Mouse (Mus musculus) embryonic facial prominence, embryonic 15.5 days (tissue): ENCODE results near the gene Mslnl. TPM values are rescaled to one million over a fixed set of nuclear protein-coding genes. Genes with fewer than 3 reads are reported as not detected.

ENCODE experiments used
- ATAC-seq: fragments of 200-750 bp; cut with Nextera tagmentation; 2 replicates; pipeline ENCODE4 v1.8.0; 2017; ENCODE audit warnings: low read depth, moderate TSS enrichment; ENCODE audit not compliant: insufficient number of reproducible peaks, low FRiP score, low TSS enrichment
- H3K27ac ChIP-seq: fragments of 300-500 bp; sonication (generic); replicated peaks from 2 replicates; pipeline ENCODE4 v1.5.1; 2015; ENCODE audit warnings: mild to moderate bottlenecking, inconsistent platforms
- H3K27me3 ChIP-seq: fragments of 300-500 bp; sonication (generic); 2 replicates; pipeline ENCODE4 v1.6.1; 2015; ENCODE audit warnings: inconsistent platforms
- H3K36me3 ChIP-seq: fragments of 300-500 bp; sonication (generic); 2 replicates; pipeline ENCODE4 v1.6.1; 2015; ENCODE audit warnings: mild to moderate bottlenecking, inconsistent platforms
- H3K4me1 ChIP-seq: fragments of 300-500 bp; sonication (generic); 2 replicates; pipeline ENCODE4 v1.6.1; 2015; ENCODE audit warnings: inconsistent platforms
- H3K4me2 ChIP-seq: fragments of 300-500 bp; sonication (generic); replicated peaks from 2 replicates; pipeline ENCODE4 v1.6.1; 2015; ENCODE audit warnings: mild to moderate bottlenecking, inconsistent platforms
- H3K4me3 ChIP-seq: fragments of 300-500 bp; sonication (generic); replicated peaks from 2 replicates; pipeline ENCODE4 v1.5.1; 2015; ENCODE audit warnings: mild to moderate bottlenecking, inconsistent platforms
- H3K9ac ChIP-seq: fragments of 300-500 bp; sonication (generic); 2 replicates; pipeline ENCODE4 v1.6.1; 2015; ENCODE audit warnings: inconsistent platforms
- H3K9me3 ChIP-seq: fragments of 300-500 bp; sonication (generic); replicated peaks from 2 replicates; pipeline ENCODE4 v1.6.1; 2016; ENCODE audit warnings: inconsistent platforms
- WGBS: fragments of 180-500 bp; shearing (Covaris S2); methylation state at CpG from one replicate; pipeline ENCODE4 v1.1.7; 2015; 5-methylcytosine and 5-hydroxymethylcytosine counted together
- polyA plus RNA-seq: library from polyadenylated mRNA; unstranded; fragments of >200 nt; fragmentation: Nextera tagmentation; extraction: Ambion mirVana; gene quantifications from 2 replicates; pipeline ENCODE4 v1.2.1, GENCODE M21; 2015

Mslnl gene
- polyA plus RNA-seq = 2.4 and 3.9 TPM in 2 replicates

- Histone ChIP-seq H3K4me2 (no peak within 1 kb of the TSS), H3K4me3 (no peak within 1 kb of the TSS), H3K4me1 (no peaks in the 10 kb centered on the region), H3K27ac (no peak within 1 kb of the TSS), H3K9ac (no peak within 1 kb of the TSS), H3K27me3 (peaks cover 5% of the 10 kb centered on the region; the same call in 1 of the 2 replicates), H3K9me3 (no peaks in the 10 kb centered on the region), H3K36me3 (0 out of 2 replicates have a peak, but pooled peaks cover 6% of the 10 kb centered on the region)
- peak; percentile 27; the same call in 1 of the 2 replicates for ATAC-seq
- WGBS = 63% methylated on average over 3 of the region's 3 CpGs
Measured at GRCm38 (mm10) chr17:25735745-25736144, at the start of gene Mslnl. Gene Mslnl, plus strand, starts transcription at chr17:25736042.

DNA sequence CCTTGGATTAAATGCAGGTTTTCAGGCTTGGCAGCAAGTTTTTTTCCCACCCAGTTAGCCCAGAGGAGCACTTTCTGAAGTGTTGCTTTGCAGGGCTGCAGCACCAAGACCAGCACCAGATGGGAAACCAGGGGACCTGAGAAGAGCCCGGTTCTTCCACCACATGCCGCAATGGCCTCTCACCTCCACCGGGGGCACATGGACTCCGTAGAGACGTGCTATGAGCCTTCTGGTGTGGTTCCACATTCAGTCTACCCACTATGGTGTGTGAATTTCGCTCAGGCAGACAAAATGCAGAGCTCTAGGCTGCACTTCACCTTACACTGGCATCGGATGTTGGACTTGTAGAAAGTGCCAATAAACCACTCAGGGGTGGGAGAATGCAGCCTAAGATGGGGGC is 49.5 kb upstream of the Mslnl start:
- WGBS = 41% methylated on average over 7 of the region's 7 CpGs
- H3K9ac ChIP-seq = no peak overlapping the region
- H3K4me2 ChIP-seq = no peak overlapping the region
- no peaks in the 10 kb centered on the region for H3K9me3 ChIP-seq
- H3K36me3 ChIP-seq = no peaks in the 10 kb centered on the region
- H3K4me3 ChIP-seq = no peak overlapping the region
- H3K27ac ChIP-seq = no peak overlapping the region
- H3K4me1 ChIP-seq = 0 out of 2 replicates have a peak, but pooled peaks cover 2% of the 10 kb centered on the region
- ATAC-seq = no peak
- H3K27me3 ChIP-seq = no peaks in the 10 kb centered on the region

DNA sequence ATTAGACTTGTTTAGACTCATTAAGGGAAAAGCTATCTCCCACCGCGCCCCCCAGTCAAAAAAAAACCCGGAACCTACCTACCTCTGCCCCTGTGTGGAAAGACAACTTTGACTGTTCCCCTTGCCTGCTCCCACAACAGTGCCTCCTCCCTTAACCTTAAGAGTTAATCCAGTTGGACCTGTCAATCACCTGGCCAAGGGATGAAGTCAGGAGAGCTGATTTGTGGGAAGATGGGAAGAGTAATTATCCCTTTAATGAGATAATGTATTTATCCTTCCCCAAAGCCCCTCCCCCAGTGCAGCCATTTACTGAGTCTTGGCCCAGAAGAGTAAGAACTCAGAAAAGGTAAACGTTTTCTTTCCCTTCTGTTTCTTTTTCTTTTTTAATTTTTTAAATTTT is 46.9 kb upstream of the Mslnl start:
- ATAC-seq = no peak
- Histone ChIP-seq H3K4me1 (0 out of 2 replicates have a peak, but pooled peaks cover 2% of the 10 kb centered on the region), H3K27me3 (no peaks in the 10 kb centered on the region), H3K27ac (no peak overlapping the region), H3K9ac (no peak overlapping the region), H3K9me3 (no peaks in the 10 kb centered on the region), H3K4me2 (no peak overlapping the region), H3K36me3 (no peaks in the 10 kb centered on the region), H3K4me3 (no peak overlapping the region)
- WGBS = 60% methylated on average over 4 of the region's 4 CpGs

DNA sequence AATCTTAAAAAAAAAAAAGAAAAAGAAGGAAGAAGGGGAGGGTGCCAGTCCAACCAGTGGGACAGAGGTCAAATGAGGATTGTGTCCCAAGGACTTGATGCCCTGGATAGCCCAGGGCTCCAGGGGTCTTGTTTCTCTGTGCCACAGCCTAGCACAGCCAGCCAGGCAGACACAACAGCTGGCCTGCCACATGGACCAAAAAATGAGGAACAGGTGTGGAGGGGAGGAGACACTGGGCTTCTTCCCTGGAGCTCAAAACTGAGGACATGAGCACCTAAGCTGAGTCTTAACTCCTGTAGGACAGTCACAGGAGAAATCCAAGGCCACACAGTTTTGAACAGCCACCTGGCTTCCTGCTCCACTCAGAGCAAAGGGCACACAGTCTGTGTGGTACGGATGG is 39.6 kb upstream of the Mslnl start:
- WGBS = 38% methylated on average over 1 of the region's 1 CpGs
- Histone ChIP-seq H3K4me2 (no peak overlapping the region), H3K4me1 (no peaks in the 10 kb centered on the region), H3K9ac (no peak overlapping the region), H3K27me3 (no peaks in the 10 kb centered on the region), H3K27ac (no peak overlapping the region), H3K9me3 (no peaks in the 10 kb centered on the region), H3K4me3 (no peak overlapping the region), H3K36me3 (no peaks in the 10 kb centered on the region)
- no peak for ATAC-seq

DNA sequence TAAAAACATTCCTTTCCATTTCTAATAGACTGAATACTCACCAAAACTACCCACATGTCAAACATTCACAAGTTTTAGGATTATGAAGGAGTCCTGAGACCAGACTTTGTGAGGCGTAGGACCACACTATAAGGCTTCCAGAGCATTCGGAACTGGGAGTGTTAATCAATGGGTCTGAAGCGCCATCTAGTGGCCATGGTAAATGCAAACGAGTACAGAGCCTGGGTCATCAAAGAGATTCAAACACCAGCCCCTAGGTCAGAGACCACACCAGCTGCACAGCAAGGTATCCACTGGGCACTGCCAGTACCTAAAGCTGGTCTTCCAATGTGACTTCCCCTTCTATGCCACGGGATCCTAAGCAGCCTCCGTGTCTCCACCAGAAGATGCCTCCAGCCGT is 37.4 kb upstream of the Mslnl start:
- Histone ChIP-seq H3K36me3 (no peaks in the 10 kb centered on the region), H3K27ac (no peak overlapping the region), H3K27me3 (no peaks in the 10 kb centered on the region), H3K4me2 (no peak overlapping the region), H3K4me3 (no peak overlapping the region), H3K9me3 (no peaks in the 10 kb centered on the region), H3K4me1 (no peaks in the 10 kb centered on the region), H3K9ac (no peak overlapping the region)
- ATAC-seq = no peak
- 14% methylated on average over 7 of the region's 7 CpGs for WGBS

DNA sequence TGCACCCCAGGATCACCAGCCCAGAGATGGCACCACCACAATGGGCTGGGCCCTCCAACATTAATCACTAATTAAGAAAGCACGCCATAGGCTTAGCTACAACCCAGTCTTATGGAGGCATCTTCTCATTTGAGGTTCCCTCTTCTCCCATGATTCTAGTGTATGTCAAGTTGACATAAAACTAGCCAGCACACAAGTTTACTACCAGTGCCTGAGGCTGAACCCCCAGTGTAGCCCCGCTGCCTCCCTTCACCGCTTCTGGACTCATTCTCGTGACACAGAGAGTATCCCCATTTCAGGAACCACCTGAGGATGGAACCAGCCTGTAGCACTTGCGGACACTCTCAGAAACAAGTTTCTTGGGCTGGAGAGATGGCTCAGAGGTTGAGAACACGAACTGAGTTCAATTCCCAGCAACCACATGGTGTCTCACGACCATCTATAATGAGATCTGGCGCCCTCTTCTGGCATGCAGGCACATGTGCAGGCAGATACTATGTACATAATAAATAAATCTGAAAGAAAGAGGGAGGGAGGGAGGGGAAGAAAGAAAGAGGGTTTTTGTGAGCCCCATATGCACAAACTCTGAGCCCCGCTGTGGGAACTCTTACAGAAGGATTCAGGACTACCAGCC is 34.9 kb upstream of the Mslnl start:
- Histone ChIP-seq H3K4me2 (no peak overlapping the region), H3K4me1 (no peaks in the 10 kb centered on the region), H3K9me3 (no peaks in the 10 kb centered on the region), H3K36me3 (no peaks in the 10 kb centered on the region), H3K27ac (no peak overlapping the region), H3K4me3 (no peak overlapping the region), H3K9ac (no peak overlapping the region), H3K27me3 (no peaks in the 10 kb centered on the region)
- no peak for ATAC-seq
- WGBS = 60% methylated on average over 9 of the region's 9 CpGs

GRCm38 (mm10) chr17:25709994-25710393 is 25.8 kb upstream of the Mslnl start:
- WGBS = 91% methylated on average over 2 of the region's 2 CpGs
- Histone ChIP-seq H3K4me2 (no peak overlapping the region), H3K9me3 (no peaks in the 10 kb centered on the region), H3K4me3 (no peak overlapping the region), H3K27me3 (peaks cover 1% of the 10 kb centered on the region; the same call in 1 of the 2 replicates), H3K36me3 (no peaks in the 10 kb centered on the region), H3K9ac (no peak overlapping the region), H3K27ac (no peak overlapping the region), H3K4me1 (no peaks in the 10 kb centered on the region)
- ATAC-seq = no peak

DNA sequence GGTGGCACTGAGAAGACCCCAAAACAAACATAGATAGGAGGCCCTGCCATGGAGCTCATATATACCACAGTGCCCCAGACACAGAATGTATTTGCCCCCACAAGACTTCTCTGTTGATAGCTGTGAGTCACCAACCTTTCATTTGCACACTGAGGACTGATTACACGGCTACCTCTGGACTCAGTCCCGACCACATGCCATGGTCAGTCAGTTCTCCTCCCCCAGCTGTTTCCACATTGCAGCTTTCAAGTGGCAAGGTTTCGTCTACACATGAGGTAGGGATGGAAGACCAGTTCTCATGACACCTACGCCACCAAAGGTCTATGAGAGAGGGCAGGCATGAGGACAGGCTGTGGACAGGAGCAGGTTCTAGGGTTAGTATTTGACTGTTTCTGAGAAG is 24.7 kb upstream of the Mslnl start:
- no peak overlapping the region for H3K27ac ChIP-seq
- ATAC-seq = no peak
- no peaks in the 10 kb centered on the region for H3K4me1 ChIP-seq
- peaks cover 13% of the 10 kb centered on the region for H3K27me3 ChIP-seq
- no peak overlapping the region for H3K4me2 ChIP-seq
- H3K36me3 ChIP-seq = no peaks in the 10 kb centered on the region
- H3K9me3 ChIP-seq = no peaks in the 10 kb centered on the region
- 81% methylated on average over 4 of the region's 4 CpGs for WGBS
- no peak overlapping the region for H3K9ac ChIP-seq
- no peak overlapping the region for H3K4me3 ChIP-seq

DNA sequence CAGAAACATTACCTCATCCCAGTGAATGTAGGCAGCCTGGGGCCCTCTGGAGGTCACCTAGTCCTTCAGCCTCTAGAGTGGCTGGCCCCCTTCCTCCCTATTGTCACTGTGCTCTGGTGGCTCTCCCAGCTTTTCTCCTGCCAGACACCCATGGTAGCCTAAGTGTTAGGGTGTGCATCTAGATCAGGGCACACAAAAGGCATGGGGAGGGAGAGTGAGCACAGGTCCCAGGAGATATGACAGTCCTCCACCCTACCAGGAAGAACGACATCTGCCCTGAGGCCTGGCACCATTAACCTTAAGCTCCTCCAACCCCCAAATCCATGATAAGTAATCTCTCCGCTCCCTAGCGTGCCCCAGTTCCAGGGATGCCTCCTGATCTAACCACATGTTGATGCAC is 20.2 kb upstream of the Mslnl start:
- Histone ChIP-seq H3K27ac (no peak overlapping the region), H3K4me3 (no peak overlapping the region), H3K9ac (no peak overlapping the region), H3K4me1 (peaks cover 15% of the 10 kb centered on the region), H3K27me3 (peaks cover 36% of the 10 kb centered on the region), H3K36me3 (peaks cover 7% of the 10 kb centered on the region; the same call in 1 of the 2 replicates), H3K9me3 (no peaks in the 10 kb centered on the region), H3K4me2 (no peak overlapping the region)
- WGBS = 39% methylated on average over 3 of the region's 3 CpGs
- ATAC-seq = no peak

- H3K4me3 ChIP-seq = no peak overlapping the region
- no peak overlapping the region for H3K4me2 ChIP-seq
- no peak for ATAC-seq
- no peaks in the 10 kb centered on the region for H3K9me3 ChIP-seq
- H3K36me3 ChIP-seq = peaks cover 12% of the 10 kb centered on the region; the same call in 1 of the 2 replicates
- 5% methylated on average over 6 of the region's 6 CpGs for WGBS
- peaks cover 36% of the 10 kb centered on the region for H3K27me3 ChIP-seq
- peaks cover 15% of the 10 kb centered on the region for H3K4me1 ChIP-seq
- no peak overlapping the region for H3K27ac ChIP-seq
- no peak overlapping the region for H3K9ac ChIP-seq
Measured at GRCm38 (mm10) chr17:25716130-25716529, 19.7 kb upstream of the Mslnl start.

DNA sequence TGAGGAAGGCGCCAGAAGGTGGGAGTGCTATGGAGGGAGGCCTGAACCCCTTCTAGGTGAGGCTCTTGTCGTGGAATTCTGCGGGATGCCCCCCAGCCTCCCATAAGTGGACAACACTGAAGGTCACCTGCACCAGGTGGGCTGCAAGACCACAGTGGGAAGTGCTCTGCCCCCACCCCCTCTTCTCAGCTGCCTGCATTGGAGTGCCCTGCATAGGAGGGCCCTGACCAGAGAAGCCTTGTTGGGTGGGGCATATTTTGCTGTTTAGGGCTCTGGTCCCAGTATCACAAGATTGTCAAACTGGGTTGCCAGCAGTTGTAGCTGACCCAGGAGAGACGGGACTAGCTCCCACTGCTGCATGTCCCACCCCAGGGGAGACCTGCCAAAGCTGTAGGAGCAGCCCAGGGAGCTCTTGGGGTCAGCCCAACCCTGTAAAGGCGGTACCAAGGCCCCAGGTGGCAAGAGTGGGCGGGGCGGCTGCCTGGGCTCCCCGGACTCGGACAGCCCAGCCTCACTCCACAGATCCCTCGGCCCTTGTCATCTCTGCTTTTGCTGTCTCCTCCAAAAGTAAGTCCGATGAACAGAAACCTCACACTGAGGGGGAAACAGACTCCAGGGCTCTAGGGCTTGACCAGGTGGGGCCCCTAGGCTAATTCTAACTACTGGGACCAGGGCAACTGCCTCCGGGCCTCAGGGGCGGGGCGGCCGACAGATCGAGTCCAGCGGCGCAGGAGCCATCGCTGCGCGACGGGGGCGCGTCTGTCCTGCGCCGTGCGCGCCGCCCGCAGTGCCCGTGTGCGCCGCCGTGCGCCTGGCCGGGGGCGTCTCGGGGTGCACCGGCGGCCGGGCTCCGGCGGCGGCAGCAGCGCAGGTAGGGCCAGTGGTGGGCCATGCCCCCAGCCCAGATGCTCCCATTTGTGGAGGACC is 18.9 kb upstream of the Mslnl start, which contains the start of gene Gng13:
TSS of gene Gng13 (plus strand) at position 461 of the 927 bp plus-strand sequence.
- Histone ChIP-seq H3K4me3 (peak within 1 kb of the TSS; percentile 37), H3K4me2 (peak within 1 kb of the TSS; percentile 77), H3K27ac (no peak within 1 kb of the TSS), H3K9me3 (no peaks in the 10 kb centered on the region), H3K36me3 (peaks cover 20% of the 10 kb centered on the region; the same call in 1 of the 2 replicates), H3K9ac (no peak within 1 kb of the TSS), H3K27me3 (peaks cover 36% of the 10 kb centered on the region), H3K4me1 (peaks cover 15% of the 10 kb centered on the region)
- ATAC-seq = no peak
- WGBS = 1% methylated on average over 45 of the region's 45 CpGs
